Mouse (Mus musculus) E14TG2a.4 (cell line): ENCODE measurements around the gene Gpi1.

Source experiments
- CTCF ChIP-seq: conservative IDR thresholded peaks from 2 replicates; pipeline ENCODE4 v1.5.1; 2014; ENCODE audit warnings: low read length
- NANOG ChIP-seq: IDR thresholded peaks from 2 replicates; pipeline ENCODE4 v1.6.1; 2014; ENCODE audit warnings: borderline replicate concordance, low read length, mixed read lengths
- POU5F1 ChIP-seq: IDR thresholded peaks from 2 replicates; pipeline ENCODE4 v1.6.1; 2014; ENCODE audit warnings: low read length, borderline replicate concordance

DNA sequence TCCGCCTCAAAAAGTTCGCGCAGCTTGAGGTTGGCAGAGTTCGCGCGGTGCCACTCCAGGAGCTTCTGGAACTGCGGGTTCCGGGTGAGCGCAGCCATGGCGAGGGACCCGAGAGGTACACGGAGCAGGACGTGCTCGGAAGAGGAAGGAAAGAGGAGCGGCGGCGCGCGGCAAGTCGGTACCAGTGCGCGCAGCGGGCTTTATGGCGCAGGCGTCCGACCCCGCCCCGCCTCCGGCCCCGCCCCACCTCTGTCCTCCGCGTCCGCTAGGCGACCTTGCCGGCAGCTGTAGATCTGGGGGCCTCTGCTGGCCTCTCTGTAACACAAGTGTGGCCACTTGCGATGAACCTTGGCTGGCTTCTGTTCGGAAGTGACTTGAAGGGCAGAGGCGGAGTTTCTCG is at the start of gene Gpi1:
- TF ChIP-seq CTCF: no peak
- TF ChIP-seq NANOG: no peak
- no peak for TF ChIP-seq POU5F1
